Mouse (Mus musculus): Measurements from ENCODE around the gene Gria1.

GRCm38 (mm10) chr11:57022400-57022799, 11.2 kb downstream of the Gria1 start:
- TF ChIP-seq CTCF (IDR thresholded peaks at IDR 0.05; ENCODE audit: control insufficient read depth, insufficient read depth, low read length), result no peak
- TF ChIP-seq POLR2A (IDR thresholded peaks at IDR 0.05; ENCODE audit: borderline replicate concordance, control insufficient read depth, low read depth, low read length), result no peak

Data from bone marrow, adult 2 months (tissue).